Mouse (Mus musculus) stomach, embryonic 14.5 days (tissue): Measurements from ENCODE around the gene Leng8. TPM values are rescaled to one million over a fixed set of nuclear protein-coding genes. Genes with fewer than 3 reads are reported as not detected.

Experiments
- ATAC-seq: fragments of 200-750 bp; cut with Nextera tagmentation; 2 replicates; pipeline ENCODE4 v1.8.0; 2017; ENCODE audit warnings: low read depth, moderate TSS enrichment; ENCODE audit not compliant: insufficient number of reproducible peaks, insufficient read depth, low FRiP score
- H3K27ac ChIP-seq: fragments of 300-500 bp; sonication (generic); 2 replicates; pipeline ENCODE4 v1.5.1; 2014; ENCODE audit warnings: mild to moderate bottlenecking, low read length, moderate library complexity, mixed read lengths
- H3K27me3 ChIP-seq: fragments of 300-500 bp; sonication (generic); 2 replicates; pipeline ENCODE4 v1.6.1; 2014; ENCODE audit warnings: low read length, control low read depth, mixed read lengths; ENCODE audit not compliant: control insufficient read depth, insufficient read depth
- H3K36me3 ChIP-seq: fragments of 300-500 bp; sonication (generic); 2 replicates; pipeline ENCODE4 v1.6.1; 2014; ENCODE audit warnings: mild to moderate bottlenecking, control low read depth, low read length, moderate library complexity, mixed read lengths; ENCODE audit not compliant: control insufficient read depth, insufficient read depth
- H3K4me1 ChIP-seq: fragments of 300-500 bp; sonication (generic); 2 replicates; pipeline ENCODE4 v1.6.1; 2014; ENCODE audit warnings: low read length, control low read depth, mixed read lengths; ENCODE audit not compliant: control insufficient read depth, insufficient read depth
- H3K4me2 ChIP-seq: fragments of 300-500 bp; sonication (generic); replicated peaks from 2 replicates; pipeline ENCODE4 v1.6.1; 2014; ENCODE audit warnings: low read depth, low read length, control low read depth
- H3K4me3 ChIP-seq: fragments of 300-500 bp; sonication (generic); 2 replicates; pipeline ENCODE4 v1.5.1; 2014; ENCODE audit warnings: low read depth, low read length, control low read depth
- H3K9ac ChIP-seq: fragments of 300-500 bp; sonication (generic); replicated peaks from 2 replicates; pipeline ENCODE4 v1.6.1; 2014; ENCODE audit warnings: low read depth, mild to moderate bottlenecking, control low read depth, low read length, moderate library complexity, mixed read lengths
- H3K9me3 ChIP-seq: fragments of 300-500 bp; sonication (generic); 2 replicates; pipeline ENCODE4 v1.6.1; 2016; ENCODE audit warnings: low read depth, low read length, control low read depth; ENCODE audit not compliant: control insufficient read depth
- WGBS: fragments of 180-500 bp; shearing (Covaris S2); extraction: QIAGEN DNeasy Blood & Tissue Kit; methylation state at CpG from one replicate; pipeline ENCODE4 v1.1.7; 2014; 5-methylcytosine and 5-hydroxymethylcytosine counted together
- polyA plus RNA-seq: library from polyadenylated mRNA; unstranded; fragments of >200 nt; fragmentation: Nextera tagmentation; extraction: Ambion mirVana; gene quantifications from 2 replicates; pipeline ENCODE4 v1.2.1, GENCODE M21; 2014

The Leng8 gene
- polyA plus RNA-seq, 1 experiment from 2014 or later, result 58.7 TPM

GRCm38 (mm10) chr7:4147371-4147770, 10.5 kb downstream of the Leng8 start:
- no peaks in the 10 kb centered on the region for H3K27me3 ChIP-seq
- H3K9me3 ChIP-seq, result no peaks in the 10 kb centered on the region
- peaks cover 52% of the 10 kb centered on the region for H3K36me3 ChIP-seq
- no peak overlapping the region for H3K4me3 ChIP-seq
- 87% methylated on average over 20 of the region's 20 CpGs for WGBS
- H3K27ac ChIP-seq, result no peak overlapping the region
- H3K4me1 ChIP-seq, result peaks cover 5% of the 10 kb centered on the region; the same call in 1 of the 2 replicates
- no peak overlapping the region for H3K4me2 ChIP-seq
- H3K9ac ChIP-seq, result no peak overlapping the region
- no peak for ATAC-seq

GRCm38 (mm10) chr7:4147836-4148235, 11.0 kb downstream of the Leng8 start:
- Histone ChIP-seq H3K9me3 (no peaks in the 10 kb centered on the region), H3K4me1 (peaks cover 5% of the 10 kb centered on the region; the same call in 1 of the 2 replicates), H3K27ac (0 out of 2 replicates have a peak overlapping the region, but pooled peaks have one; percentile 15), H3K4me3 (no peak overlapping the region), H3K27me3 (no peaks in the 10 kb centered on the region), H3K36me3 (peaks cover 47% of the 10 kb centered on the region), H3K9ac (no peak overlapping the region), H3K4me2 (no peak overlapping the region)
- WGBS, result 69% methylated on average over 4 of the region's 4 CpGs
- no peak for ATAC-seq

- WGBS, result 28% methylated on average over 18 of the region's 18 CpGs
- 0 out of 2 replicates have a peak, but pooled peaks have one; percentile 0 for ATAC-seq
Measured at GRCm38 (mm10) chr7:4148341-4149208, 11.7 kb downstream of the Leng8 start.

GRCm38 (mm10) chr7:4149209-4150054, 12.6 kb downstream of the Leng8 start:
- WGBS, result under 1% methylated on average over 64 of the region's 64 CpGs
- ATAC-seq, result peak; percentile 62
- Histone ChIP-seq H3K4me3 (peak overlapping the region; percentile 65), H3K9ac (peak overlapping the region; percentile 68), H3K36me3 (peaks cover 32% of the 10 kb centered on the region), H3K27me3 (no peaks in the 10 kb centered on the region), H3K4me1 (peaks cover 5% of the 10 kb centered on the region; the same call in 1 of the 2 replicates), H3K27ac (peak overlapping the region; percentile 95), H3K4me2 (peak overlapping the region; percentile 82), H3K9me3 (no peaks in the 10 kb centered on the region)

More at GRCm38 (mm10) chr7:4148341-4149208, 11.7 kb downstream of the Leng8 start:
- Histone ChIP-seq H3K4me3 (peak overlapping the region; percentile 65), H3K36me3 (peaks cover 40% of the 10 kb centered on the region), H3K9me3 (no peaks in the 10 kb centered on the region), H3K27ac (peak overlapping the region; percentile 95), H3K4me2 (peak overlapping the region; percentile 82), H3K9ac (peak overlapping the region; percentile 68), H3K4me1 (peaks cover 5% of the 10 kb centered on the region; the same call in 1 of the 2 replicates), H3K27me3 (no peaks in the 10 kb centered on the region)

GRCm38 (mm10) chr7:4150059-4150541, 13.3 kb downstream of the Leng8 start, which contains the start of gene Leng9:
Gene Leng9, minus strand, starts transcription at chr7:4150374.
- H3K27me3 ChIP-seq, result no peaks in the 10 kb centered on the region
- H3K9me3 ChIP-seq, result no peaks in the 10 kb centered on the region
- H3K4me2 ChIP-seq, result peak within 1 kb of the TSS; percentile 82
- H3K4me1 ChIP-seq, result peaks cover 5% of the 10 kb centered on the region; the same call in 1 of the 2 replicates
- H3K4me3 ChIP-seq, result peak within 1 kb of the TSS; percentile 65
- peak within 1 kb of the TSS; percentile 95 for H3K27ac ChIP-seq
- H3K9ac ChIP-seq, result peak within 1 kb of the TSS; percentile 68
- H3K36me3 ChIP-seq, result peaks cover 26% of the 10 kb centered on the region
- WGBS, result 5% methylated on average over 14 of the region's 14 CpGs
- peak; percentile 48 for ATAC-seq

GRCm38 (mm10) chr7:4150811-4151221, 14.0 kb downstream of the Leng8 start:
- no peaks in the 10 kb centered on the region for H3K27me3 ChIP-seq
- H3K4me2 ChIP-seq, result peak overlapping the region; percentile 82; the same call in 1 of the 2 replicates
- no peaks in the 10 kb centered on the region for H3K9me3 ChIP-seq
- no peak overlapping the region for H3K4me3 ChIP-seq
- peaks cover 5% of the 10 kb centered on the region; the same call in 1 of the 2 replicates for H3K4me1 ChIP-seq
- no peak; the same call in 1 of the 2 replicates for ATAC-seq
- 16% methylated on average over 14 of the region's 14 CpGs for WGBS
- H3K9ac ChIP-seq, result no peak overlapping the region
- peaks cover 21% of the 10 kb centered on the region for H3K36me3 ChIP-seq
- H3K27ac ChIP-seq, result 0 out of 2 replicates have a peak overlapping the region, but pooled peaks have one; percentile 1

GRCm38 (mm10) chr7:4151241-4151640, 14.4 kb downstream of the Leng8 start:
- ATAC-seq, result no peak
- Histone ChIP-seq H3K4me3 (no peak overlapping the region), H3K36me3 (peaks cover 17% of the 10 kb centered on the region), H3K4me1 (peaks cover 5% of the 10 kb centered on the region; the same call in 1 of the 2 replicates), H3K9ac (no peak overlapping the region), H3K27me3 (no peaks in the 10 kb centered on the region), H3K27ac (no peak overlapping the region), H3K4me2 (no peak overlapping the region), H3K9me3 (no peaks in the 10 kb centered on the region)
- WGBS, result 26% methylated on average over 22 of the region's 22 CpGs

GRCm38 (mm10) chr7:4154356-4154755, 17.5 kb downstream of the Leng8 start:
- H3K9ac ChIP-seq, result no peak overlapping the region
- no peak overlapping the region for H3K4me2 ChIP-seq
- no peak for ATAC-seq
- H3K36me3 ChIP-seq, result peaks cover 4% of the 10 kb centered on the region; the same call in 1 of the 2 replicates
- WGBS, result 84% methylated on average over 5 of the region's 5 CpGs
- no peaks in the 10 kb centered on the region; the same call in 1 of the 2 replicates for H3K4me1 ChIP-seq
- no peak overlapping the region for H3K4me3 ChIP-seq
- H3K27me3 ChIP-seq, result no peaks in the 10 kb centered on the region
- no peaks in the 10 kb centered on the region for H3K9me3 ChIP-seq
- H3K27ac ChIP-seq, result no peak overlapping the region
